10 mouse cellular contexts compared by ENCODE assay signal in the genomic region with DNA sequence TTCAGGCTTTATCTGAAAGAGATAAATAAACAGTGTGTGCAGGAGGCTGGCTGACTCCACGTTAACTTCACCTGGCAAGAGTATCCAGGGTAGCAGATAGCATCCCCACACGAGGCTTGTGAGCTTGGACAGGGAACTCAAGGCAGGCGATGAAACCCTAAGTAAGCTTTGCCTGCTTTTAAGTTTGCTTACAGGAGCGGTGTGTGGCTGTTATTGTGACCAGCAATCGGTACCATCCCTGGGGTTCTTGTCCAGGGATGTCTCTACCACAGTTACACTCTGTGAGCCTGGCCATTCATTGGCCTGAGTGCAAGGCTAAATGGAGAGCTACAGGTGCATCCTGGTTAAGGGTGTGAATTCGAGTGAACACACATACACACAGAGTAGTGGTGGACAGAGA. TPM values are rescaled to one million over a fixed set of nuclear protein-coding genes. Genes with fewer than 3 reads are reported as not detected.
DNase-seq lines count a peak whose midpoint lies in the region; ATAC-seq and TF ChIP-seq lines count a peak whose summit lies in the region.
"Had no signal": no experiment of that assay in that cellular context is flagged by ENCODE, and none has a peak within 500 bp of the region (broad histone marks: within the 10 kb centered on the region; RNA-seq: fewer than 3 reads in every experiment).

No protein-coding gene starts in this region.

- 0 out of 2 replicates have a peak overlapping the region, but pooled peaks have one; percentile 2 for H3K9ac ChIP-seq in heart, embryonic 14.5 days (ENCODE audit: low read length)
- peak overlapping the region; percentile 13; the same call in 1 of the 2 replicates for H3K9ac ChIP-seq in limb, embryonic 13.5 days
- H3K9ac ChIP-seq: lung, embryonic 15.5 days had no signal

- H3K4me3 ChIP-seq in heart, embryonic 14.5 days (ENCODE audit: control insufficient read depth in 1 of 2, insufficient read depth in 1 of 2, low read depth in 1 of 2, low read length in 2 of 2), result no peak overlapping the region
- no peak overlapping the region for H3K4me3 ChIP-seq in testis, adult 2 months (ENCODE audit: control insufficient read depth, low read depth, low read length)
- H3K4me3 ChIP-seq in limb, embryonic 13.5 days, result no peak overlapping the region
- H3K4me3 ChIP-seq: lung, embryonic 15.5 days had no signal

- WGBS in heart, embryonic 14.5 days, result 26% methylated on average over 6 of the region's 6 CpGs
- 56% methylated on average over 6 of the region's 6 CpGs for WGBS in limb, embryonic 13.5 days

- H3K27me3 ChIP-seq in heart, embryonic 14.5 days (ENCODE audit: control insufficient read depth, insufficient read depth, low read length), result no peaks in the 10 kb centered on the region
- no peaks in the 10 kb centered on the region for H3K27me3 ChIP-seq in testis, adult 2 months (ENCODE audit: control insufficient read depth, insufficient read depth, low read length)
- H3K27me3 ChIP-seq in limb, embryonic 13.5 days, result no peaks in the 10 kb centered on the region
- H3K27me3 ChIP-seq: lung, embryonic 15.5 days had no signal

- no peaks in the 10 kb centered on the region for H3K36me3 ChIP-seq in heart, embryonic 14.5 days (ENCODE audit: control insufficient read depth, insufficient read depth, low read length)
- H3K36me3 ChIP-seq in testis, adult 2 months (ENCODE audit: control insufficient read depth, insufficient read depth, low read length), result no peaks in the 10 kb centered on the region
- H3K36me3 ChIP-seq in limb, embryonic 13.5 days, result no peaks in the 10 kb centered on the region
- H3K36me3 ChIP-seq: lung, embryonic 15.5 days had no signal

- no peak for TF ChIP-seq POLR2A in testis, adult 2 months (IDR thresholded peaks at IDR 0.05; ENCODE audit: control insufficient read depth, low read depth, low read length)

- peak overlapping the region; percentile 4 to 68; a peak in 3 of 4 replicates for H3K27ac ChIP-seq in heart, embryonic 14.5 days (replicated peaks in 1 of 2; ENCODE audit: control insufficient read depth in 1 of 2, insufficient read depth in 1 of 2, low read depth in 2 of 2, low read length in 2 of 2)
- H3K27ac ChIP-seq in testis, adult 2 months (ENCODE audit: control insufficient read depth, insufficient read depth, low read depth, low read length), result peak overlapping the region; percentile 57
- no peak overlapping the region; the same call in 1 of the 2 replicates for H3K27ac ChIP-seq in limb, embryonic 13.5 days

- TF ChIP-seq CTCF in testis, adult 2 months (IDR thresholded peaks at IDR 0.05; ENCODE audit: control insufficient read depth, insufficient read depth, insufficient replicate concordance, low read depth, low read length), result no peak

- ATAC-seq in heart, embryonic 14.5 days (ENCODE audit: insufficient number of reproducible peaks, insufficient read depth, low FRiP score, low read depth), result peak; percentile 24; the same call in 1 of the 2 replicates
- ATAC-seq in limb, embryonic 13.5 days (ENCODE audit: low FRiP score, low read depth), result no peak
- ATAC-seq in activated CD4-positive, CD25-positive, alpha-beta regulatory T cell, adult 4 months, result no peak
- ATAC-seq in megakaryocyte, adult 5-6 weeks (ENCODE audit: poor library complexity, severe bottlenecking), result no peak

- no peaks in the 10 kb centered on the region for H3K9me3 ChIP-seq in heart, embryonic 14.5 days (ENCODE audit: control insufficient read depth, low read length)
- no peaks in the 10 kb centered on the region for H3K9me3 ChIP-seq in limb, embryonic 13.5 days
- H3K9me3 ChIP-seq: lung, embryonic 15.5 days had no signal

- H3K4me2 ChIP-seq in heart, embryonic 14.5 days (ENCODE audit: low read length), result peak overlapping the region; percentile 52
- 0 out of 2 replicates have a peak overlapping the region, but pooled peaks have one; percentile 32 for H3K4me2 ChIP-seq in limb, embryonic 13.5 days (replicated peaks)
- H3K4me2 ChIP-seq: lung, embryonic 15.5 days had no signal

- DNase-seq in heart, adult 8-10 months (ENCODE audit: low spot score), result no peak
- no peak for DNase-seq in testis, postnatal 10 days (ENCODE audit: low spot score)
- DNase-seq in layer of hippocampus, postnatal 14 days (ENCODE audit: low spot score in 2 of 2), result no peak
- DNase-seq: cerebellum, adult 9-11 months had no signal

- peaks cover 7 to 14% of the 10 kb centered on the region in 2 experiments for H3K4me1 ChIP-seq in heart, embryonic 14.5 days (ENCODE audit: control insufficient read depth in 2 of 2, insufficient read depth in 2 of 2, low read length in 2 of 2)
- no peaks in the 10 kb centered on the region for H3K4me1 ChIP-seq in testis, adult 2 months (ENCODE audit: control insufficient read depth, insufficient read depth, low read length)
- H3K4me1 ChIP-seq in limb, embryonic 13.5 days, result peaks cover 11% of the 10 kb centered on the region; the same call in 1 of the 2 replicates

RNA-seq across cellular contexts. Expression of a gene that starts 58.6 kb away (rescaled TPM):
- 17.3 and 17.7 TPM in 2 replicates for polyA plus RNA-seq in heart, embryonic 14.5 days (2014; fragmentation: Nextera tagmentation; extraction: Ambion mirVana)
- 1 to 10 TPM; 2.8 to 4.8 (median 3.9) TPM for total RNA-seq in heart, adult 8-10 months (2022)
- polyA plus RNA-seq in testis, adult 2 months (2012; rRNA removed), result 47.5 and 50.9 TPM in 2 replicates
- polyA plus RNA-seq in limb, embryonic 13.5 days (2015; fragmentation: Nextera tagmentation; extraction: Ambion mirVana), result 98.7 and 103 TPM in 2 replicates
- polyA plus RNA-seq in activated CD4-positive, CD25-positive, alpha-beta regulatory T cell, adult 4 months (2017; shearing (Covaris generic)), result 10 to 100 TPM; 38.4 to 58.2 TPM
- total RNA-seq in megakaryocyte, adult 5-6 weeks (2015), result 30.7 and 40.4 TPM in 2 replicates
- total RNA-seq in megakaryocyte, adult 5-6 weeks (2017), result 15.8 and 21.6 TPM in 2 replicates
- total RNA-seq in layer of hippocampus, postnatal 14 days (2021), result 1 to 10 TPM; 2.3 to 3.1 TPM
